In the genomic region with DNA sequence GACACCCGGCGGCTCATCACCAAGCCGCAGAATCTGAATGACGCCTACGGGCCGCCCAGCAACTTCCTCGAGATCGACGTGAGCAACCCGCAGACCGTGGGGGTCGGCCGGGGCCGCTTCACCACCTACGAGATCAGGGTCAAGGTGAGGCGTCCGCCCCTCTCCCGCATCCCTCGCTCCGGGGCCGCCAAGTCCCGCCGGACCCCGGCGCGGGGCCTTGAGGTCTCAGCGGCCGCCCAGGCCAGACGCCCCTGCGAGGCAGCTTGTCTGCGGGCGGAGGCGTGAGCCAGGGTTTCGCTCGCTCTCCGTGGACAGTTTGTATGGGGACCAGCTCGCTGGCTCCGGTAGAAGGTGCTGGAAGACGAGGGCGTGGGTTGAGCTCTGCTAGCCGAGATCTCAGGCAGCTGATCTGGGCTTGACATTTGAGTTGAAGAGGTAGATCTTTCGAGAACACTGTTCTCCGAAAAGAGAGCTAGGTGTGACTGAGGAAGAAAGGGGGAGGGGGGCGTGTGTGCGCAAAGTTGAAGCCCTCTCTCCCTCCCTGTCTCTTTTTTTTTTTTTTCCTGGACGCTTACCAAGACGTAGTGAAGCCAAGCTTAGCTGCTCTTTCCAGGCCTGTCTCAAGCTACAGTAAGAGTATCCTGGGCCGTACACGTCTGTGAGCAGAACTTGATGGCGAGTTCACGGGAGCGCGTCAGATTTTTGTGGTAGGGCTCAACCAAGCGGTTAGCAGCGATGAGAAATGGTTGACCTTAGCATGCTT, we compare ENCODE assay signal across 8 mouse cellular contexts. TPM values are rescaled to one million over a fixed set of nuclear protein-coding genes. Genes with fewer than 3 reads are reported as not detected.
DNase-seq lines count a peak whose midpoint lies in the region; ATAC-seq and TF ChIP-seq lines count a peak whose summit lies in the region.

No protein-coding gene starts in this region.

- H3K4me1 ChIP-seq in embryonic fibroblast, embryonic 13.5 days (ENCODE audit: control insufficient read depth, insufficient read depth, low read length) = no peaks in the 10 kb centered on the region
- H3K4me1 ChIP-seq in heart, postnatal 0 days (ENCODE audit: control insufficient read depth, insufficient read depth) = 0 out of 2 replicates have a peak, but pooled peaks cover 20% of the 10 kb centered on the region
- H3K4me1 ChIP-seq in lung, embryonic 14.5 days (ENCODE audit: insufficient read depth) = no peaks in the 10 kb centered on the region

- H3K4me3 ChIP-seq in embryonic fibroblast, embryonic 13.5 days (ENCODE audit: insufficient read depth, low read length) = peak overlapping the region; percentile 82
- H3K4me3 ChIP-seq in heart, postnatal 0 days (ENCODE audit: low read depth, low read length) = peak overlapping the region; percentile 86
- H3K4me3 ChIP-seq in lung, embryonic 14.5 days (ENCODE audit: low read depth, low read length) = peak overlapping the region; percentile 89

- no peaks in the 10 kb centered on the region for H3K9me3 ChIP-seq in heart, postnatal 0 days (replicated peaks; ENCODE audit: control insufficient read depth, low read length)
- no peaks in the 10 kb centered on the region for H3K9me3 ChIP-seq in lung, embryonic 14.5 days (ENCODE audit: low read depth, low read length)

- no peaks in the 10 kb centered on the region for H3K27me3 ChIP-seq in heart, postnatal 0 days (ENCODE audit: control insufficient read depth, insufficient read depth, low read length)
- H3K27me3 ChIP-seq in lung, embryonic 14.5 days (ENCODE audit: insufficient read depth, low read length) = no peaks in the 10 kb centered on the region

- no peaks in the 10 kb centered on the region for H3K36me3 ChIP-seq in heart, postnatal 0 days (replicated peaks; ENCODE audit: control insufficient read depth, insufficient read depth, low read length)
- peaks cover 10% of the 10 kb centered on the region; the same call in 1 of the 2 replicates for H3K36me3 ChIP-seq in lung, embryonic 14.5 days (ENCODE audit: insufficient read depth)

- DNase-seq in adipocyte (ENCODE audit: low spot score) = peak; percentile 78
- peak; percentile 73 for DNase-seq in heart, postnatal 0 days (ENCODE audit: low spot score)
- DNase-seq in layer of hippocampus, adult 18-20 months (ENCODE audit: low spot score in 2 of 2) = peak; percentile 60 to 61
- DNase-seq in lung, embryonic 14.5 days = peak; percentile 86
- DNase-seq in ovary, postnatal 10 days (ENCODE audit: low spot score) = peak; percentile 55
- DNase-seq in yolk sac, embryonic 10.5 days (ENCODE audit: low spot score) = peak; percentile 62

- TF ChIP-seq CTCF in embryonic fibroblast, embryonic 13.5 days (IDR thresholded peaks at IDR 0.05; ENCODE audit: borderline replicate concordance, insufficient read depth, low read length) = no peak
- TF ChIP-seq CTCF in heart, postnatal 0 days (IDR thresholded peaks at IDR 0.05; ENCODE audit: low read depth) = no peak
- TF ChIP-seq CTCF in lung, embryonic 14.5 days (IDR thresholded peaks at IDR 0.05; ENCODE audit: low read depth) = no peak

- ATAC-seq in CD4-positive, CD25-positive, alpha-beta regulatory T cell, adult 4 months = peak; percentile 43
- peak; percentile 21 for ATAC-seq in heart, postnatal 0 days (ENCODE audit: insufficient read depth, low read depth)
- peak; percentile 61 for ATAC-seq in lung, embryonic 14.5 days (ENCODE audit: insufficient read depth)

- under 1% methylated on average over 55 of the region's 55 CpGs for WGBS in heart, postnatal 0 days
- WGBS in lung, embryonic 14.5 days = under 1% methylated on average over 55 of the region's 55 CpGs

- TF ChIP-seq EP300 in heart, postnatal 0 days (IDR thresholded peaks at IDR 0.05; ENCODE audit: low read depth) = 0 out of 2 replicates have a peak, but pooled peaks have one; percentile 6

- 0 out of 2 replicates have a peak, but pooled peaks have one; percentile 21 for TF ChIP-seq POLR2A in embryonic fibroblast, embryonic 13.5 days (IDR thresholded peaks at IDR 0.05; ENCODE audit: low read depth, low read length)

- peak overlapping the region; percentile 88 for H3K9ac ChIP-seq in heart, postnatal 0 days (replicated peaks; ENCODE audit: low read depth, low read length)
- H3K9ac ChIP-seq in lung, embryonic 14.5 days = peak overlapping the region; percentile 92

- H3K27ac ChIP-seq in embryonic fibroblast, embryonic 13.5 days (ENCODE audit: insufficient read depth, low read length) = peak overlapping the region; percentile 83
- H3K27ac ChIP-seq in heart, postnatal 0 days (ENCODE audit: low read depth) = peak overlapping the region; percentile 98
- H3K27ac ChIP-seq in lung, embryonic 14.5 days (ENCODE audit: low read depth) = peak overlapping the region; percentile 99

- H3K4me2 ChIP-seq in heart, postnatal 0 days (ENCODE audit: low read depth, low read length) = peak overlapping the region; percentile 81
- H3K4me2 ChIP-seq in lung, embryonic 14.5 days = peak overlapping the region; percentile 76

RNA-seq across cellular contexts. Expression of a gene that starts 0.7 kb away (rescaled TPM):
- 100 to 1,000 TPM; 204 to 227 TPM for polyA plus RNA-seq in CD4-positive, CD25-positive, alpha-beta regulatory T cell, adult 4 months (2017; shearing (Covaris generic))
- polyA plus RNA-seq in embryonic fibroblast, embryonic 13.5 days (2011; ENCODE audit: insufficient read length, low read depth, missing spikeins) = 209 and 221 TPM in 2 replicates
- total RNA-seq in heart, postnatal 0 days (2014; rRNA removed; ENCODE audit: low replicate concordance) = 123 and 125 TPM in 2 replicates
- 285 and 299 TPM in 2 replicates for polyA plus RNA-seq in heart, postnatal 0 days (2015; fragmentation: Nextera tagmentation; extraction: Ambion mirVana)
- 100 to 1,000 TPM; 195 to 219 TPM for total RNA-seq in layer of hippocampus, adult 18-20 months (2021)
- 367 and 368 TPM in 2 replicates for polyA plus RNA-seq in lung, embryonic 14.5 days (2014; fragmentation: Nextera tagmentation; extraction: Ambion mirVana)

RNA-seq across cellular contexts. Expression of a gene that starts 24.2 kb away (rescaled TPM):
- 1 to 10 TPM; 4.0 to 5.8 TPM for polyA plus RNA-seq in CD4-positive, CD25-positive, alpha-beta regulatory T cell, adult 4 months (2017; shearing (Covaris generic))
- polyA plus RNA-seq in embryonic fibroblast, embryonic 13.5 days (2011; ENCODE audit: insufficient read length, low read depth, missing spikeins) = 5.4 and 5.7 TPM in 2 replicates
- total RNA-seq in heart, postnatal 0 days (2014; rRNA removed; ENCODE audit: low replicate concordance) = 23.6 and 24.7 TPM in 2 replicates
- polyA plus RNA-seq in heart, postnatal 0 days (2015; fragmentation: Nextera tagmentation; extraction: Ambion mirVana) = 21.8 and 23.2 TPM in 2 replicates
- 10 to 100 TPM; 12.6 to 14.4 TPM for total RNA-seq in layer of hippocampus, adult 18-20 months (2021)
- polyA plus RNA-seq in lung, embryonic 14.5 days (2014; fragmentation: Nextera tagmentation; extraction: Ambion mirVana) = 7.7 and 8.2 TPM in 2 replicates

Comparison
In these comparisons a context has a peak if more than half of its experiments do, and no peak if none do; other contexts are left out.
1. Peak in every context shown above with its lines: DNase-seq, ATAC-seq, H3K4me3 ChIP-seq and H3K27ac ChIP-seq.